Mouse (Mus musculus) kidney, embryonic 14.5 days (tissue): Measurements from ENCODE around the gene Ube2cbp. TPM values are rescaled to one million over a fixed set of nuclear protein-coding genes. Genes with fewer than 3 reads are reported as not detected.

ENCODE experiments used
- ATAC-seq: fragments of 200-750 bp; cut with Nextera tagmentation; 2 replicates; pipeline ENCODE4 v1.8.0; 2017; ENCODE audit warnings: moderate number of reproducible peaks, mild to moderate bottlenecking, moderate TSS enrichment, moderate library complexity; ENCODE audit not compliant: low FRiP score, low TSS enrichment
- H3K27ac ChIP-seq: fragments of 300-500 bp; sonication (generic); 2 replicates; pipeline ENCODE4 v1.5.1; 2014; ENCODE audit warnings: low read depth, mild to moderate bottlenecking, low read length, moderate library complexity, mixed read lengths
- H3K27me3 ChIP-seq: fragments of 300-500 bp; sonication (generic); 2 replicates; pipeline ENCODE4 v1.6.1; 2014; ENCODE audit warnings: mild to moderate bottlenecking, low read length; ENCODE audit not compliant: control insufficient read depth, insufficient read depth
- H3K36me3 ChIP-seq: fragments of 300-500 bp; sonication (generic); 2 replicates; pipeline ENCODE4 v1.6.1; 2014; ENCODE audit warnings: low read length, mixed read lengths; ENCODE audit not compliant: control insufficient read depth, insufficient read depth
- H3K4me1 ChIP-seq: fragments of 300-500 bp; sonication (generic); 2 replicates; pipeline ENCODE4 v1.6.1; 2014; ENCODE audit warnings: low read length, mixed read lengths; ENCODE audit not compliant: control insufficient read depth, insufficient read depth
- H3K4me2 ChIP-seq: fragments of 300-500 bp; sonication (generic); replicated peaks from 2 replicates; pipeline ENCODE4 v1.6.1; 2014; ENCODE audit warnings: low read depth, mild to moderate bottlenecking, low read length
- H3K4me3 ChIP-seq: fragments of 300-500 bp; sonication (generic); 2 replicates; pipeline ENCODE4 v1.5.1; 2014; ENCODE audit warnings: mild to moderate bottlenecking, low read length
- H3K9ac ChIP-seq: fragments of 300-500 bp; sonication (generic); 2 replicates; pipeline ENCODE4 v1.6.1; 2014; ENCODE audit warnings: low read depth, mild to moderate bottlenecking, low read length, moderate library complexity
- H3K9me3 ChIP-seq: fragments of 300-500 bp; sonication (generic); 2 replicates; pipeline ENCODE4 v1.6.1; 2016; ENCODE audit warnings: low read length; ENCODE audit not compliant: control insufficient read depth
- WGBS: fragments of 180-500 bp; shearing (Covaris S2); extraction: QIAGEN DNeasy Blood & Tissue Kit; methylation state at CpG from one replicate; pipeline ENCODE4 v1.1.7; 2014; 5-methylcytosine and 5-hydroxymethylcytosine counted together
- polyA plus RNA-seq: library from polyadenylated mRNA; unstranded; fragments of >200 nt; fragmentation: Nextera tagmentation; extraction: Ambion mirVana; gene quantifications from 2 replicates; pipeline ENCODE4 v1.2.1, GENCODE M21; 2014

Ube2cbp gene
- polyA plus RNA-seq, 1 experiment from 2014 or later: 12.8 TPM

GRCm38 (mm10) chr9:86395012-86395411 is 69.7 kb downstream of the Ube2cbp start:
- Histone ChIP-seq H3K4me2 (no peak overlapping the region), H3K27ac (no peak overlapping the region), H3K36me3 (no peaks in the 10 kb centered on the region), H3K4me1 (peaks cover 5% of the 10 kb centered on the region), H3K27me3 (no peaks in the 10 kb centered on the region), H3K9me3 (no peaks in the 10 kb centered on the region), H3K9ac (no peak overlapping the region), H3K4me3 (no peak overlapping the region)
- ATAC-seq: no peak
- WGBS: 90% methylated on average over 1 of the region's 1 CpGs

- Histone ChIP-seq H3K36me3 (no peaks in the 10 kb centered on the region), H3K27me3 (no peaks in the 10 kb centered on the region), H3K9ac (no peak overlapping the region), H3K27ac (no peak overlapping the region), H3K9me3 (no peaks in the 10 kb centered on the region), H3K4me2 (no peak overlapping the region), H3K4me1 (peaks cover 5% of the 10 kb centered on the region), H3K4me3 (no peak overlapping the region)
- ATAC-seq: 0 out of 2 replicates have a peak, but pooled peaks have one; percentile 57
- WGBS: 36% methylated on average over 8 of the region's 8 CpGs
Measured at GRCm38 (mm10) chr9:86393586-86394272, 71.0 kb downstream of the Ube2cbp start.

GRCm38 (mm10) chr9:86391467-86391866 is 73.3 kb downstream of the Ube2cbp start:
- no peak overlapping the region for H3K4me2 ChIP-seq
- H3K36me3 ChIP-seq: no peaks in the 10 kb centered on the region
- H3K4me3 ChIP-seq: no peak overlapping the region
- ATAC-seq: no peak
- H3K27ac ChIP-seq: no peak overlapping the region
- no peaks in the 10 kb centered on the region for H3K27me3 ChIP-seq
- H3K9me3 ChIP-seq: no peaks in the 10 kb centered on the region
- H3K4me1 ChIP-seq: peaks cover 5% of the 10 kb centered on the region
- H3K9ac ChIP-seq: no peak overlapping the region

- Histone ChIP-seq H3K4me3 (no peak overlapping the region), H3K9me3 (no peaks in the 10 kb centered on the region), H3K9ac (no peak overlapping the region), H3K4me2 (no peak overlapping the region), H3K27me3 (no peaks in the 10 kb centered on the region), H3K36me3 (no peaks in the 10 kb centered on the region), H3K4me1 (peaks cover 5% of the 10 kb centered on the region), H3K27ac (no peak overlapping the region)
- ATAC-seq: no peak
- WGBS: 89% methylated on average over 2 of the region's 2 CpGs
Measured at GRCm38 (mm10) chr9:86390713-86391112, 74.0 kb downstream of the Ube2cbp start.

GRCm38 (mm10) chr9:86388538-86388937 is 76.2 kb downstream of the Ube2cbp start:
- Histone ChIP-seq H3K4me3 (no peak overlapping the region), H3K4me1 (peaks cover 5% of the 10 kb centered on the region), H3K9ac (no peak overlapping the region), H3K4me2 (no peak overlapping the region), H3K9me3 (peaks cover 2% of the 10 kb centered on the region; the same call in 1 of the 2 replicates), H3K36me3 (no peaks in the 10 kb centered on the region), H3K27ac (no peak overlapping the region), H3K27me3 (no peaks in the 10 kb centered on the region)
- no peak for ATAC-seq
- 57% methylated on average over 4 of the region's 4 CpGs for WGBS

- ATAC-seq: peak; percentile 79
- H3K9ac ChIP-seq: no peak overlapping the region
- H3K27me3 ChIP-seq: no peaks in the 10 kb centered on the region
- no peak overlapping the region for H3K27ac ChIP-seq
- H3K4me3 ChIP-seq: no peak overlapping the region
- H3K4me2 ChIP-seq: no peak overlapping the region
- no peaks in the 10 kb centered on the region for H3K36me3 ChIP-seq
- H3K9me3 ChIP-seq: no peaks in the 10 kb centered on the region
- WGBS: 11% methylated on average over 2 of the region's 2 CpGs
- H3K4me1 ChIP-seq: 0 out of 2 replicates have a peak, but pooled peaks cover 2% of the 10 kb centered on the region
Measured at GRCm38 (mm10) chr9:86376923-86377322, 87.8 kb downstream of the Ube2cbp start.

- no peak for ATAC-seq
Measured at GRCm38 (mm10) chr9:86372783-86373567, 91.8 kb downstream of the Ube2cbp start.

GRCm38 (mm10) chr9:86369208-86369607 is 95.5 kb downstream of the Ube2cbp start:
- Histone ChIP-seq H3K9ac (no peak overlapping the region), H3K27ac (no peak overlapping the region), H3K27me3 (no peaks in the 10 kb centered on the region), H3K9me3 (no peaks in the 10 kb centered on the region), H3K4me3 (no peak overlapping the region), H3K4me1 (no peaks in the 10 kb centered on the region), H3K36me3 (no peaks in the 10 kb centered on the region), H3K4me2 (no peak overlapping the region)
- 28% methylated on average over 4 of the region's 4 CpGs for WGBS
- ATAC-seq: peak; percentile 66

More at GRCm38 (mm10) chr9:86372783-86373567, 91.8 kb downstream of the Ube2cbp start:
- no peaks in the 10 kb centered on the region for H3K9me3 ChIP-seq
- no peak overlapping the region for H3K9ac ChIP-seq
- no peak overlapping the region for H3K27ac ChIP-seq
- no peak overlapping the region for H3K4me2 ChIP-seq
- 45% methylated on average over 12 of the region's 12 CpGs for WGBS
- H3K36me3 ChIP-seq: no peaks in the 10 kb centered on the region
- no peaks in the 10 kb centered on the region for H3K27me3 ChIP-seq
- H3K4me3 ChIP-seq: no peak overlapping the region
- 0 out of 2 replicates have a peak, but pooled peaks cover 2% of the 10 kb centered on the region for H3K4me1 ChIP-seq

GRCm38 (mm10) chr9:86360536-86360935 is 104.2 kb downstream of the Ube2cbp start:
- ATAC-seq: no peak
- Histone ChIP-seq H3K27ac (no peak overlapping the region), H3K4me3 (no peak overlapping the region), H3K27me3 (no peaks in the 10 kb centered on the region), H3K9me3 (no peaks in the 10 kb centered on the region), H3K9ac (no peak overlapping the region), H3K36me3 (no peaks in the 10 kb centered on the region), H3K4me1 (no peaks in the 10 kb centered on the region), H3K4me2 (no peak overlapping the region)
- WGBS: 70% methylated on average over 9 of the region's 9 CpGs
